Mouse (Mus musculus) adrenal gland (tissue): ENCODE measurements around the gene Rad51c.
"Not testable (repeated sequence)": the region's sequence is repeated elsewhere in the genome, so short reads cannot be mapped to it uniquely, and the experiment has no call there.

Experiments
- intact Hi-C: fragments of 180-260 bp; cut with DNase I; formaldehyde crosslinking; loops from one replicate; pipeline ENCODE4 v1.15.1; 2025
- long read RNA-seq, 2 experiments: library from polyadenylated mRNA; unstranded; transcript quantifications; one replicate each; pipeline ENCODE4 v2.0.0; 2020; ENCODE audit warnings: borderline replicate concordance in 1 of 2; ENCODE audit not compliant: insufficient replicate concordance in 1 of 2

The Rad51c gene
- long read RNA-seq, experiment 1 = 0 reads
- long read RNA-seq, experiment 2, partial matches to known transcripts = 1 of 2 reads
- long read RNA-seq, experiment 2, other reads (novel, unspliced or antisense) = 1 of 2 reads

- intact Hi-C loops = no loop called here
Observed at GRCm38 (mm10) chr11:87404876-87405275, at the start of gene Rad51c, which contains the start of gene Tex14. TSS of gene Rad51c (minus strand) at chr11:87404954. TSS of gene Tex14 (plus strand) at chr11:87405065.

GRCm38 (mm10) chr11:87454035-87454690 is 49.4 kb upstream of the Rad51c start:
- intact Hi-C loops = no loop called here

GRCm38 (mm10) chr11:87453216-87454034 is 48.7 kb upstream of the Rad51c start:
- intact Hi-C loops = no loop called here

GRCm38 (mm10) chr11:87452779-87453178 is 48.0 kb upstream of the Rad51c start:
- intact Hi-C loops = not testable (repeated sequence)

- intact Hi-C loops = not testable (repeated sequence)
Observed at GRCm38 (mm10) chr11:87449847-87450246, 45.1 kb upstream of the Rad51c start.

- intact Hi-C loops = no loop called here
Observed at GRCm38 (mm10) chr11:87449200-87449547, 44.4 kb upstream of the Rad51c start.

GRCm38 (mm10) chr11:87448476-87449199 is 43.9 kb upstream of the Rad51c start:
- intact Hi-C loops = not testable (repeated sequence)

- intact Hi-C loops = not testable (repeated sequence)
Observed at GRCm38 (mm10) chr11:87448081-87448475, 43.3 kb upstream of the Rad51c start.

GRCm38 (mm10) chr11:87447429-87447828 is 42.7 kb upstream of the Rad51c start:
- intact Hi-C loops = no loop called here

GRCm38 (mm10) chr11:87446159-87446558 is 41.4 kb upstream of the Rad51c start:
- intact Hi-C loops = no loop called here

GRCm38 (mm10) chr11:87445593-87445992 is 40.8 kb upstream of the Rad51c start:
- intact Hi-C loops = not testable (repeated sequence)

GRCm38 (mm10) chr11:87444735-87445428 is 40.1 kb upstream of the Rad51c start:
- intact Hi-C loops = no loop called here

- intact Hi-C loops = not testable (repeated sequence)
Observed at GRCm38 (mm10) chr11:87444056-87444455, 39.3 kb upstream of the Rad51c start.

- intact Hi-C loops = no loop called here
Observed at GRCm38 (mm10) chr11:87443373-87443883, 38.7 kb upstream of the Rad51c start.

- intact Hi-C loops = not testable (repeated sequence)
Observed at GRCm38 (mm10) chr11:87442643-87443372, 38.1 kb upstream of the Rad51c start.

GRCm38 (mm10) chr11:87439796-87440420 is 35.2 kb upstream of the Rad51c start:
- intact Hi-C loops = loop anchor here (10.0 kb wide), 1 partner anchor 65 kb away; no protein-coding TSS in a partner anchor

- intact Hi-C loops = loop anchor here (10.0 kb wide), 1 partner anchor 68 kb away; no protein-coding TSS in a partner anchor
Observed at GRCm38 (mm10) chr11:87436326-87437232, 31.8 kb upstream of the Rad51c start.

GRCm38 (mm10) chr11:87435107-87435506 is 30.4 kb upstream of the Rad51c start:
- intact Hi-C loops = loop anchor here (10.0 kb wide), 1 partner anchor 70 kb away; no protein-coding TSS in a partner anchor
